Mouse (Mus musculus): ENCODE results near the gene Nav2. TPM values are rescaled to one million over a fixed set of nuclear protein-coding genes. Genes with fewer than 3 reads are reported as not detected.

Gene Nav2
- polyA plus RNA-seq, 1 experiment from 2014 or later, result 7.5 TPM

- no peak overlapping the region for H3K4me3 ChIP-seq (ENCODE audit: low read depth, low read length)
These were observed 520.4 kb downstream of the Nav2 start for GRCm38 (mm10) chr7:49428947-49429346.

GRCm38 (mm10) chr7:49430808-49431207 is 522.3 kb downstream of the Nav2 start:
- H3K4me3 ChIP-seq (ENCODE audit: low read depth, low read length), result no peak overlapping the region
- no peak overlapping the region for H3K27ac ChIP-seq (replicated peaks; ENCODE audit: low read depth, low read length)
- no peaks in the 10 kb centered on the region for H3K36me3 ChIP-seq (ENCODE audit: control insufficient read depth, insufficient read depth, low read length)
- H3K9ac ChIP-seq (ENCODE audit: low read length), result no peak overlapping the region
- H3K4me2 ChIP-seq (ENCODE audit: low read depth, severe bottlenecking), result no peak overlapping the region
- 87% methylated on average over 7 of the region's 7 CpGs for WGBS
- DNase-seq (ENCODE audit: low spot score), result no peak
- no peak for ATAC-seq (ENCODE audit: insufficient number of reproducible peaks, low FRiP score, low TSS enrichment, low read depth)
- no peaks in the 10 kb centered on the region for H3K4me1 ChIP-seq (ENCODE audit: control insufficient read depth, insufficient read depth, low read length)
- H3K9me3 ChIP-seq (ENCODE audit: control insufficient read depth, low read length), result no peaks in the 10 kb centered on the region
- H3K27me3 ChIP-seq (ENCODE audit: control insufficient read depth, insufficient read depth, low read length), result no peaks in the 10 kb centered on the region

More at GRCm38 (mm10) chr7:49428947-49429346, 520.4 kb downstream of the Nav2 start:
- ATAC-seq (ENCODE audit: insufficient number of reproducible peaks, low FRiP score, low TSS enrichment, low read depth) (peak; percentile 72), DNase-seq (ENCODE audit: low spot score) (no peak)
- no peak overlapping the region for H3K9ac ChIP-seq (ENCODE audit: low read length)
- H3K4me2 ChIP-seq (ENCODE audit: low read depth, severe bottlenecking), result no peak overlapping the region
- H3K36me3 ChIP-seq (ENCODE audit: control insufficient read depth, insufficient read depth, low read length), result no peaks in the 10 kb centered on the region
- H3K4me1 ChIP-seq (ENCODE audit: control insufficient read depth, insufficient read depth, low read length), result no peaks in the 10 kb centered on the region
- 67% methylated on average over 5 of the region's 5 CpGs for WGBS
- H3K9me3 ChIP-seq (ENCODE audit: control insufficient read depth, low read length), result no peaks in the 10 kb centered on the region
- no peak overlapping the region for H3K27ac ChIP-seq (replicated peaks; ENCODE audit: low read depth, low read length)
- H3K27me3 ChIP-seq (ENCODE audit: control insufficient read depth, insufficient read depth, low read length), result no peaks in the 10 kb centered on the region

GRCm38 (mm10) chr7:49433945-49434344 is 525.4 kb downstream of the Nav2 start:
- Histone ChIP-seq H3K27ac (replicated peaks; ENCODE audit: low read depth, low read length) (no peak overlapping the region), H3K9me3 (ENCODE audit: control insufficient read depth, low read length) (no peaks in the 10 kb centered on the region), H3K4me3 (ENCODE audit: low read depth, low read length) (no peak overlapping the region), H3K9ac (ENCODE audit: low read length) (no peak overlapping the region), H3K27me3 (ENCODE audit: control insufficient read depth, insufficient read depth, low read length) (no peaks in the 10 kb centered on the region), H3K36me3 (ENCODE audit: control insufficient read depth, insufficient read depth, low read length) (no peaks in the 10 kb centered on the region), H3K4me1 (ENCODE audit: control insufficient read depth, insufficient read depth, low read length) (peaks cover 8% of the 10 kb centered on the region), H3K4me2 (ENCODE audit: low read depth, severe bottlenecking) (no peak overlapping the region)
- no peak for DNase-seq (ENCODE audit: low spot score)
- ATAC-seq (ENCODE audit: insufficient number of reproducible peaks, low FRiP score, low TSS enrichment, low read depth), result no peak

- 81% methylated on average over 7 of the region's 7 CpGs for WGBS
- H3K27ac ChIP-seq (replicated peaks; ENCODE audit: low read depth, low read length), result no peak overlapping the region
- no peak overlapping the region for H3K4me3 ChIP-seq (ENCODE audit: low read depth, low read length)
- ATAC-seq (ENCODE audit: insufficient number of reproducible peaks, low FRiP score, low TSS enrichment, low read depth) (no peak), DNase-seq (ENCODE audit: low spot score) (no peak)
- H3K27me3 ChIP-seq (ENCODE audit: control insufficient read depth, insufficient read depth, low read length), result no peaks in the 10 kb centered on the region
- H3K9ac ChIP-seq (ENCODE audit: low read length), result no peak overlapping the region
- no peaks in the 10 kb centered on the region for H3K36me3 ChIP-seq (ENCODE audit: control insufficient read depth, insufficient read depth, low read length)
- no peak overlapping the region for H3K4me2 ChIP-seq (ENCODE audit: low read depth, severe bottlenecking)
- peaks cover 9% of the 10 kb centered on the region for H3K4me1 ChIP-seq (ENCODE audit: control insufficient read depth, insufficient read depth, low read length)
- H3K9me3 ChIP-seq (ENCODE audit: control insufficient read depth, low read length), result no peaks in the 10 kb centered on the region
These were observed 528.0 kb downstream of the Nav2 start for GRCm38 (mm10) chr7:49436492-49436891.

GRCm38 (mm10) chr7:49437901-49438300 is 529.4 kb downstream of the Nav2 start:
- WGBS, result 19% methylated on average over 11 of the region's 11 CpGs
- DNase-seq (ENCODE audit: low spot score) (peak; percentile 49), ATAC-seq (ENCODE audit: insufficient number of reproducible peaks, low FRiP score, low TSS enrichment, low read depth) (0 out of 2 replicates have a peak, but pooled peaks have one; percentile 31)
- no peak overlapping the region for H3K4me3 ChIP-seq (ENCODE audit: low read depth, low read length)
- no peak overlapping the region for H3K27ac ChIP-seq (replicated peaks; ENCODE audit: low read depth, low read length)
- no peak overlapping the region for H3K9ac ChIP-seq (ENCODE audit: low read length)
- no peak overlapping the region for H3K4me2 ChIP-seq (ENCODE audit: low read depth, severe bottlenecking)
- no peaks in the 10 kb centered on the region for H3K36me3 ChIP-seq (ENCODE audit: control insufficient read depth, insufficient read depth, low read length)
- no peaks in the 10 kb centered on the region for H3K9me3 ChIP-seq (ENCODE audit: control insufficient read depth, low read length)
- no peaks in the 10 kb centered on the region for H3K27me3 ChIP-seq (ENCODE audit: control insufficient read depth, insufficient read depth, low read length)
- H3K4me1 ChIP-seq (ENCODE audit: control insufficient read depth, insufficient read depth, low read length), result peaks cover 9% of the 10 kb centered on the region

- Histone ChIP-seq H3K9ac (ENCODE audit: low read length) (no peak overlapping the region), H3K36me3 (ENCODE audit: control insufficient read depth, insufficient read depth, low read length) (no peaks in the 10 kb centered on the region), H3K9me3 (ENCODE audit: control insufficient read depth, low read length) (no peaks in the 10 kb centered on the region), H3K4me2 (ENCODE audit: low read depth, severe bottlenecking) (no peak overlapping the region), H3K4me3 (ENCODE audit: low read depth, low read length) (no peak overlapping the region), H3K4me1 (ENCODE audit: control insufficient read depth, insufficient read depth, low read length) (peaks cover 9% of the 10 kb centered on the region), H3K27ac (replicated peaks; ENCODE audit: low read depth, low read length) (no peak overlapping the region), H3K27me3 (ENCODE audit: control insufficient read depth, insufficient read depth, low read length) (no peaks in the 10 kb centered on the region)
- no peak for DNase-seq (ENCODE audit: low spot score)
- 64% methylated on average over 2 of the region's 2 CpGs for WGBS
- no peak; the same call in 1 of the 2 replicates for ATAC-seq (ENCODE audit: insufficient number of reproducible peaks, low FRiP score, low TSS enrichment, low read depth)
These were observed 530.6 kb downstream of the Nav2 start for GRCm38 (mm10) chr7:49439136-49439535.

GRCm38 (mm10) chr7:49440333-49440969 is 531.9 kb downstream of the Nav2 start:
- no peaks in the 10 kb centered on the region for H3K27me3 ChIP-seq (ENCODE audit: control insufficient read depth, insufficient read depth, low read length)
- no peak overlapping the region for H3K9ac ChIP-seq (ENCODE audit: low read length)
- no peaks in the 10 kb centered on the region for H3K9me3 ChIP-seq (ENCODE audit: control insufficient read depth, low read length)
- ATAC-seq (ENCODE audit: insufficient number of reproducible peaks, low FRiP score, low TSS enrichment, low read depth) (no peak), DNase-seq (ENCODE audit: low spot score) (no peak)
- no peak overlapping the region for H3K4me3 ChIP-seq (ENCODE audit: low read depth, low read length)
- no peak overlapping the region for H3K4me2 ChIP-seq (ENCODE audit: low read depth, severe bottlenecking)
- peaks cover 9% of the 10 kb centered on the region for H3K4me1 ChIP-seq (ENCODE audit: control insufficient read depth, insufficient read depth, low read length)
- 93% methylated on average over 14 of the region's 14 CpGs for WGBS
- H3K27ac ChIP-seq (replicated peaks; ENCODE audit: low read depth, low read length), result no peak overlapping the region
- no peaks in the 10 kb centered on the region for H3K36me3 ChIP-seq (ENCODE audit: control insufficient read depth, insufficient read depth, low read length)

- no peak for DNase-seq (ENCODE audit: low spot score)
- no peaks in the 10 kb centered on the region for H3K36me3 ChIP-seq (ENCODE audit: control insufficient read depth, insufficient read depth, low read length)
- 67% methylated on average over 8 of the region's 8 CpGs for WGBS
- no peak overlapping the region for H3K4me2 ChIP-seq (ENCODE audit: low read depth, severe bottlenecking)
- no peaks in the 10 kb centered on the region for H3K27me3 ChIP-seq (ENCODE audit: control insufficient read depth, insufficient read depth, low read length)
- H3K27ac ChIP-seq (replicated peaks; ENCODE audit: low read depth, low read length), result no peak overlapping the region
- H3K4me1 ChIP-seq (ENCODE audit: control insufficient read depth, insufficient read depth, low read length), result peaks cover 9% of the 10 kb centered on the region
- no peaks in the 10 kb centered on the region for H3K9me3 ChIP-seq (ENCODE audit: control insufficient read depth, low read length)
- H3K4me3 ChIP-seq (ENCODE audit: low read depth, low read length), result no peak overlapping the region
- H3K9ac ChIP-seq (ENCODE audit: low read length), result no peak overlapping the region
- ATAC-seq (ENCODE audit: insufficient number of reproducible peaks, low FRiP score, low TSS enrichment, low read depth), result no peak
These were observed 533.7 kb downstream of the Nav2 start for GRCm38 (mm10) chr7:49442174-49442573.

GRCm38 (mm10) chr7:49448580-49448979 is 540.1 kb downstream of the Nav2 start:
- Histone ChIP-seq H3K4me1 (ENCODE audit: control insufficient read depth, insufficient read depth, low read length) (peaks cover 15% of the 10 kb centered on the region), H3K9me3 (ENCODE audit: control insufficient read depth, low read length) (no peaks in the 10 kb centered on the region), H3K4me2 (ENCODE audit: low read depth, severe bottlenecking) (no peak overlapping the region), H3K36me3 (ENCODE audit: control insufficient read depth, insufficient read depth, low read length) (no peaks in the 10 kb centered on the region), H3K4me3 (ENCODE audit: low read depth, low read length) (no peak overlapping the region), H3K27ac (replicated peaks; ENCODE audit: low read depth, low read length) (no peak overlapping the region), H3K27me3 (ENCODE audit: control insufficient read depth, insufficient read depth, low read length) (no peaks in the 10 kb centered on the region), H3K9ac (ENCODE audit: low read length) (no peak overlapping the region)
- ATAC-seq (ENCODE audit: insufficient number of reproducible peaks, low FRiP score, low TSS enrichment, low read depth) (no peak), DNase-seq (ENCODE audit: low spot score) (no peak)
- WGBS, result 74% methylated on average over 3 of the region's 3 CpGs
